ENCODE assay signal across 9 mouse cellular contexts in the genomic region with DNA sequence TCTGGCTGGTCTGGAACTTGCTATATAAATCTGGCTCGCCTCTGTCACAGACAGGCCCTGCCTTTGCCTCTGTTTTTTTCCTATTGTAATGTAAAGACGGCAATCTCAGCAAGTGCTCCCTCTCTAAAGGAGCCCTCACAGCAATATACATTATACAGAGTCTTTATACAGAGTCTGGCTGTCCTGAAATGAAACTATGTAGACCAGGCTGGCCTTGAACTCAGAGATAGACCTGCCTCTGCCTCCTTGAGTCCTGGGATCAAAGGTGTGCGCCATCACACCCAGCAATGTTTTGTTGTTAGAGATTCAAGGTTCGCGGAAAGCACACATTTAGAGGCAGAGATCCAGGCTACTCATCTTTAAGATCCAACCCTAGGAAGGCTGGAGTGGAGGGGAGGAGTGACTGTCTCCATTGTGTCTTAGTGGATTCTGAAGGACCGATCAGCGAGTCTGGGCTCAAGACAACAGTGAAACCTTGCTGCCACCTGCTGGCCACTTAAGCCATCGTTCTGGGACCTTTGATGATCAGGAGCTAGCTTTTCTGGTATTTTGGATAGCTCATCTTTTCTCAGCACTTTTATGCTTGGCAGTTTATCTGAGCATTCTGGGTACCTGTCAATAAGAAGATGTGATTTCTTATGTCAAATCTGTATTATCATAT. TPM values are rescaled to one million over a fixed set of nuclear protein-coding genes. Genes with fewer than 3 reads are reported as not detected.
DNase-seq lines count a peak whose midpoint lies in the region; ATAC-seq and TF ChIP-seq lines count a peak whose summit lies in the region.
"Had no signal": no experiment of that assay in that cellular context is flagged by ENCODE, and none has a peak within 500 bp of the region (broad histone marks: within the 10 kb centered on the region; RNA-seq: fewer than 3 reads in every experiment).

No protein-coding gene starts in this region.

- H3K4me1 ChIP-seq in kidney, embryonic 15.5 days, result peaks cover 7% of the 10 kb centered on the region
- peaks cover 3% of the 10 kb centered on the region for H3K4me1 ChIP-seq in liver, adult 2 months (ENCODE audit: control insufficient read depth, insufficient read depth, low read length)
- H3K4me1 ChIP-seq: embryonic facial prominence, embryonic 15.5 days had no signal

- peak; percentile 89 for TF ChIP-seq CTCF in liver, adult 2 months (IDR thresholded peaks at IDR 0.05; ENCODE audit: low read depth, low read length)

- H3K9me3 ChIP-seq in kidney, embryonic 15.5 days (replicated peaks), result no peaks in the 10 kb centered on the region
- H3K9me3 ChIP-seq: embryonic facial prominence, embryonic 15.5 days had no signal

- ATAC-seq in granulocyte monocyte progenitor cell, adult 5-6 weeks (replicated peaks; ENCODE audit: poor library complexity, severe bottlenecking), result peak; percentile 78
- peak; percentile 59; the same call in 1 of the 2 replicates for ATAC-seq in kidney, embryonic 15.5 days (replicated peaks; ENCODE audit: low FRiP score)

- WGBS in kidney, embryonic 15.5 days, result 44% methylated on average over 8 of the region's 8 CpGs
- WGBS in liver, adult 2 months, result 46% methylated on average over 8 of the region's 8 CpGs

- no peaks in the 10 kb centered on the region for H3K36me3 ChIP-seq in kidney, embryonic 15.5 days
- H3K36me3 ChIP-seq in liver, adult 2 months (ENCODE audit: control insufficient read depth, insufficient read depth, low read length), result no peaks in the 10 kb centered on the region
- H3K36me3 ChIP-seq: embryonic facial prominence, embryonic 15.5 days had no signal

- H3K4me2 ChIP-seq in kidney, embryonic 15.5 days, result no peak overlapping the region
- H3K4me2 ChIP-seq: embryonic facial prominence, embryonic 15.5 days had no signal

- DNase-seq in CD4-positive helper T cell, adult 2 months (ENCODE audit: low read depth, low spot score), result peak; percentile 71
- DNase-seq in adrenal gland, postnatal 14 days, result peak; percentile 87
- DNase-seq in embryo, embryonic 11.5 days (ENCODE audit: low read depth, low spot score), result peak; percentile 67
- DNase-seq in liver, adult 2 months (ENCODE audit: extremely low read depth, low read depth, low spot score), result peak; percentile 50
- peak; percentile 37 to 70 for DNase-seq in natural killer cell, adult 2 months (ENCODE audit: low spot score in 2 of 2)
- DNase-seq in spleen, postnatal 36 days (ENCODE audit: low spot score in 2 of 2), result peak; percentile 54 to 65

- no peak overlapping the region for H3K9ac ChIP-seq in kidney, embryonic 15.5 days
- no peak overlapping the region for H3K9ac ChIP-seq in liver, adult 2 months (ENCODE audit: low read depth, low read length)
- H3K9ac ChIP-seq: embryonic facial prominence, embryonic 15.5 days had no signal

- H3K79me2 ChIP-seq in liver, adult 2 months (ENCODE audit: control insufficient read depth, insufficient read depth, low read length), result no peaks in the 10 kb centered on the region

- TF ChIP-seq POLR2A in liver, adult 2 months (IDR thresholded peaks at IDR 0.05; ENCODE audit: extremely low read depth, insufficient read depth, low read length), result no peak

- no peak overlapping the region for H3K4me3 ChIP-seq in kidney, embryonic 15.5 days (replicated peaks)
- H3K4me3 ChIP-seq in liver, adult 2 months (ENCODE audit: insufficient read depth, low read depth, low read length), result no peak overlapping the region
- H3K4me3 ChIP-seq: embryonic facial prominence, embryonic 15.5 days had no signal

- no peak overlapping the region for H3K27ac ChIP-seq in kidney, embryonic 15.5 days
- no peak overlapping the region for H3K27ac ChIP-seq in liver, adult 2 months (replicated peaks; ENCODE audit: insufficient read depth, low read depth, low read length)
- H3K27ac ChIP-seq: embryonic facial prominence, embryonic 15.5 days had no signal

- no peaks in the 10 kb centered on the region for H3K27me3 ChIP-seq in kidney, embryonic 15.5 days
- no peaks in the 10 kb centered on the region for H3K27me3 ChIP-seq in liver, adult 2 months (ENCODE audit: control insufficient read depth, insufficient read depth, low read length)
- H3K27me3 ChIP-seq: embryonic facial prominence, embryonic 15.5 days had no signal

RNA-seq across cellular contexts. Expression of a gene that starts 34.5 kb away (rescaled TPM):
- total RNA-seq in adrenal gland, postnatal 14 days (2021), result 1,154 and 1,200 TPM in 2 replicates
- total RNA-seq in granulocyte monocyte progenitor cell, adult 5-6 weeks (2014; fragmentation: Nextera tagmentation), result 616 and 651 TPM in 2 replicates
- total RNA-seq in granulocyte monocyte progenitor cell, adult 5-6 weeks (2017), result 639 and 762 TPM in 2 replicates
- polyA plus RNA-seq in kidney, embryonic 15.5 days (2015; fragmentation: Nextera tagmentation; extraction: Ambion mirVana), result 1,196 and 1,217 TPM in 2 replicates
- total RNA-seq in liver, adult 2 months (2014; rRNA removed), result 1,217 and 1,360 TPM in 2 replicates
- 1,719 and 1,927 TPM in 2 replicates for polyA plus RNA-seq in liver, adult 2 months (2012; rRNA removed)

RNA-seq across cellular contexts. Expression of a gene that starts 42.5 kb away (rescaled TPM):
- 64.1 and 72.8 TPM in 2 replicates for total RNA-seq in adrenal gland, postnatal 14 days (2021)
- total RNA-seq in granulocyte monocyte progenitor cell, adult 5-6 weeks (2014; fragmentation: Nextera tagmentation), result 66.1 and 76.1 TPM in 2 replicates
- 65.8 and 68.6 TPM in 2 replicates for total RNA-seq in granulocyte monocyte progenitor cell, adult 5-6 weeks (2017)
- 18.6 and 19.0 TPM in 2 replicates for polyA plus RNA-seq in kidney, embryonic 15.5 days (2015; fragmentation: Nextera tagmentation; extraction: Ambion mirVana)
- total RNA-seq in liver, adult 2 months (2014; rRNA removed), result 0.65 and 1.2 TPM in 2 replicates
- 0.27 and 1.1 TPM in 2 replicates for polyA plus RNA-seq in liver, adult 2 months (2012; rRNA removed)

Comparison
In these comparisons a context has a peak if more than half of its experiments do, and no peak if none do; other contexts are left out.
1. RNA of a gene that starts 42.5 kb away (total RNA-seq): 65.8 to 76.1 TPM in granulocyte monocyte progenitor cell, adult 5-6 weeks and 64.1 to 72.8 TPM in adrenal gland, postnatal 14 days; 0.65 to 1.2 TPM in liver, adult 2 months; every median in the first group is over 10 times any median in the second.
2. Peak in every context shown above with its lines, with median percentiles within 50 percentile points of each other: DNase-seq.